Mouse (Mus musculus): ENCODE data around the gene Prkce. TPM values are rescaled to one million over a fixed set of nuclear protein-coding genes. Genes with fewer than 3 reads are reported as not detected.

Prkce gene
- polyA plus RNA-seq, 1 experiment from 2014 or later, result 12.2 TPM

DNA sequence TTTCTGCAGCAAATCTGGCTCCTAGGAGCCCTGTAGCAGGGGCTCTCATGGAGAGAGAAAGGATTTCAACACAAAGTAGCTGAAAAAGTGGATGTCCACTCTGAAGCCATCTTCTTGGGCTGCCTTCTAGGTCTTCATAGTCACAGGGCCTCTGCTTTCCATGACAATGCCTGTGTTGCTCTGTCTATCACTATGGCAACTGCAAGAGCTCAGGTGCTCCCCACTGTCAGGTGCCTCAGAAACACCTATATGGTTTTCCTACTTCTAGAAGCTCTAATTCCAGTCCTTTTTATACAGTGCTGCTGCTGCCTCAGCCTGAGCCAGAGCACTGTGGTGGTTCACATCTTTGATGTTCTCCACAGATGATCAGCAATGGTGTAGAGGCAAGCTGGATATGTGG, 229.5 kb downstream of the Prkce start:
- Histone ChIP-seq H3K9ac (ENCODE audit: low read length) (no peak overlapping the region), H3K36me3 (ENCODE audit: control insufficient read depth, insufficient read depth, low read length) (no peaks in the 10 kb centered on the region), H3K27me3 (ENCODE audit: control insufficient read depth, insufficient read depth, low read length) (no peaks in the 10 kb centered on the region), H3K27ac (replicated peaks in 1 of 2; ENCODE audit: control insufficient read depth in 1 of 2, insufficient read depth in 1 of 2, low read depth in 2 of 2, low read length in 2 of 2) (no peak overlapping the region), H3K4me1 (ENCODE audit: control insufficient read depth in 2 of 2, insufficient read depth in 2 of 2, low read length in 2 of 2) (peaks cover 13 to 24% of the 10 kb centered on the region in 2 experiments), H3K9me3 (ENCODE audit: control insufficient read depth, low read length) (no peaks in the 10 kb centered on the region), H3K4me3 (ENCODE audit: control insufficient read depth in 1 of 2, insufficient read depth in 1 of 2, low read depth in 1 of 2, low read length in 2 of 2) (no peak overlapping the region), H3K4me2 (ENCODE audit: low read length) (no peak overlapping the region)
- ATAC-seq (ENCODE audit: insufficient number of reproducible peaks, insufficient read depth, low FRiP score, low read depth), result no peak

DNA sequence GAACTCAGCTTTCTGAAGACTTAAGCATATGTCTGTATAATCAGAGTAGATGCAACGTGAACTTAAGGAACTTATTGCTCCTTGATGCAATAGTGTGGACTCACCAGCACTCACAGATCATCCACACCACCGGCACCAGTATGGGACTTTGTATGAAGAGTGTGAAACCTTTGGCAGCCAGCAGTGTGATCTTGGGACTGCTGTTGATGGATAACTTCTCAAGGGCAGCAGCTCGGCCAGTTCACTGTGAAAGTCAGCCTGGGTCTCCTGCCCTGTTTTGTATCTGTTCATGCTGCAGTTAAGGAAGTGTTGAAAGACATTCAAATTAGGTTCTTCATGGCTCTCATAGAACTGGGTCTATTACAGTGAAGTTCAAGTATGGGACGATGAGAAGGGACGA, 230.1 kb downstream of the Prkce start:
- WGBS, result 36% methylated on average over 5 of the region's 5 CpGs
- H3K9me3 ChIP-seq (ENCODE audit: control insufficient read depth, low read length), result no peaks in the 10 kb centered on the region
- no peaks in the 10 kb centered on the region for H3K27me3 ChIP-seq (ENCODE audit: control insufficient read depth, insufficient read depth, low read length)
- peak overlapping the region; percentile 28 to 50; a peak in 1 of 4 replicates for H3K27ac ChIP-seq (replicated peaks in 1 of 2; ENCODE audit: control insufficient read depth in 1 of 2, insufficient read depth in 1 of 2, low read depth in 2 of 2, low read length in 2 of 2)
- H3K4me2 ChIP-seq (ENCODE audit: low read length), result no peak overlapping the region
- no peak overlapping the region for H3K9ac ChIP-seq (ENCODE audit: low read length)
- no peak; the same call in 1 of the 2 replicates for ATAC-seq (ENCODE audit: insufficient number of reproducible peaks, insufficient read depth, low FRiP score, low read depth)
- H3K36me3 ChIP-seq (ENCODE audit: control insufficient read depth, insufficient read depth, low read length), result no peaks in the 10 kb centered on the region
- H3K4me3 ChIP-seq (ENCODE audit: control insufficient read depth in 1 of 2, insufficient read depth in 1 of 2, low read depth in 1 of 2, low read length in 2 of 2), result no peak overlapping the region
- H3K4me1 ChIP-seq (ENCODE audit: control insufficient read depth in 2 of 2, insufficient read depth in 2 of 2, low read length in 2 of 2), result peaks cover 13 to 24% of the 10 kb centered on the region in 2 experiments

DNA sequence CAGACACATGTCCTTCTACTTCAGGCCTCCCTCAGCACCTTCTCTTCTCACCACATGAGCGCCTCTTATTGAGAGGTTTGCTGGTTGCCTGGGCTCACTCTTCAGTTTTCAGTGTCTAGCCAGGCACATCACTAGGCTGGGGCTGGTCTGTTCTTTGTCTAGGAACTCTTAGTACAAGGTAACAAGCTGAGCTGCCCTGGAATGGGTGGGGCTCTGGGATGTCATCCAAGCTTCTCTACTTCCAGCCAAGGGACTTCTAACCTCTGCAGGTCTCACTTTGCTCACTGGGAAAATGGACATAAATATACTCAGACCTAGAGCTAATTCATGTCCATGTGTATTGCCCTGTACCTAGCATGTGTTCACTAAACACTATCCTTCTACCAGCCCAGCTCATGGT, 230.6 kb downstream of the Prkce start:
- H3K9me3 ChIP-seq (ENCODE audit: control insufficient read depth, low read length), result no peaks in the 10 kb centered on the region
- peaks cover 13 to 24% of the 10 kb centered on the region in 2 experiments for H3K4me1 ChIP-seq (ENCODE audit: control insufficient read depth in 2 of 2, insufficient read depth in 2 of 2, low read length in 2 of 2)
- 63% methylated on average over 1 of the region's 1 CpGs for WGBS
- H3K27ac ChIP-seq (replicated peaks in 1 of 2; ENCODE audit: control insufficient read depth in 1 of 2, insufficient read depth in 1 of 2, low read depth in 2 of 2, low read length in 2 of 2), result peak overlapping the region; percentile 28 to 50; a peak in 2 of 4 replicates
- no peak overlapping the region for H3K4me3 ChIP-seq (ENCODE audit: control insufficient read depth in 1 of 2, insufficient read depth in 1 of 2, low read depth in 1 of 2, low read length in 2 of 2)
- no peak for ATAC-seq (ENCODE audit: insufficient number of reproducible peaks, insufficient read depth, low FRiP score, low read depth)
- H3K4me2 ChIP-seq (ENCODE audit: low read length), result no peak overlapping the region
- H3K9ac ChIP-seq (ENCODE audit: low read length), result no peak overlapping the region
- no peaks in the 10 kb centered on the region for H3K27me3 ChIP-seq (ENCODE audit: control insufficient read depth, insufficient read depth, low read length)
- no peaks in the 10 kb centered on the region for H3K36me3 ChIP-seq (ENCODE audit: control insufficient read depth, insufficient read depth, low read length)

DNA sequence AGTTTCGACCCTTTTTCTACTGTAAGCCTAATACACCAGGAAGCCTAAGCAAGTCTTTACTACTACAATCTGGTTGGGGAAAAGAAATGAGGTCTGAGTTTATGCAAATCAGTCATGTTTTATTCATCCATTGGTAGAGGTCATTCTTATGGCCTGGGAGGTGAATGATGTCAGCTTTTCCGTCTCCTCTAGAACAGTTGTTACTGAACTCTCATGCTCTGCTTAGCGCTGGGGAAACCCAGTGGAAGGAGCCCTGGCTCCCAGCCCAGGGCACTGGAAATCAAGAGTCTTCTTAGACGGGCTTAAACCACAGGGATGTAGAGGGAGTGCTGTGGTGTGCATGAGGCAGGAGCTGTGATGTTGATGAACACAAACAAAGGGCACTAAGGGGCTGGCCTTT, 232.4 kb downstream of the Prkce start:
- Histone ChIP-seq H3K27ac (replicated peaks in 1 of 2; ENCODE audit: control insufficient read depth in 1 of 2, insufficient read depth in 1 of 2, low read depth in 2 of 2, low read length in 2 of 2) (peak overlapping the region; percentile 79 to 84), H3K4me1 (ENCODE audit: control insufficient read depth in 2 of 2, insufficient read depth in 2 of 2, low read length in 2 of 2) (peaks cover 16 to 30% of the 10 kb centered on the region in 2 experiments), H3K9ac (ENCODE audit: low read length) (no peak overlapping the region), H3K4me2 (ENCODE audit: low read length) (no peak overlapping the region), H3K36me3 (ENCODE audit: control insufficient read depth, insufficient read depth, low read length) (no peaks in the 10 kb centered on the region), H3K9me3 (ENCODE audit: control insufficient read depth, low read length) (no peaks in the 10 kb centered on the region), H3K4me3 (ENCODE audit: control insufficient read depth in 1 of 2, insufficient read depth in 1 of 2, low read depth in 1 of 2, low read length in 2 of 2) (no peak overlapping the region), H3K27me3 (ENCODE audit: control insufficient read depth, insufficient read depth, low read length) (no peaks in the 10 kb centered on the region)
- 31% methylated on average over 4 of the region's 4 CpGs for WGBS
- ATAC-seq (ENCODE audit: insufficient number of reproducible peaks, insufficient read depth, low FRiP score, low read depth), result peak; percentile 37

DNA sequence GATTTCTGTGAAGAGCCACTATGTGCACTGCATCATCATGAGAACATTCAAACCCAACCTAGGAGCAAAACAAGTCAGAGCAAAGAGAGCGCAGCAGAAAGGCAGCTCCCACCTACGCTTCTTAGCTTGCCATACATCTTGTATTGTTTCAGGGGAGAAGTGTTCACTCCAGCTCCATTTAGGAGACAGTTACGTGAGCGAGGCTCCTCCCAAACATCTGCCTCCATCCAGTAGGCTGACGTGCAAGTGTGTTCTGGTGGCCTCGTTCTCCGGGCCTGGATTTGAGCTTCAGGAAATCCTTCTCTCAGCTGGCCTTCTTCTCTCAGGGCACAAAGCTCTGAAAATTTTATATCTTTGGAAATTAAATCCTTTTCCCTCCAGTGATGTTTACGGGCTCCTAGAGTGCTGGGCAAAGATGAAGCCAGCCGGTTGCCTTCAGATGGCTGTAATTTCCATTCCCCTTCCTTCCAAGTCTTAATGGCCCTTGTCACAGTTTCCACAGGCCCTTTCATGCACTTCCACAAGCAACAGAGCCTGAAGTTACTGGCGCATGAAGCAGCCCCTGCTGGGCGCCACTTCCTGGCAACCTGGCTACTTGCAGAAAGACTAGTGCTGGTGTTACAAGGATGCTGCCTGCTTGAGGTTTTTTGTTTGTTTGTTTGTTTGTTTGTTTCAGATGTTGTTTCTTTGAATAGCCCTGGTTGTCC, 237.4 kb downstream of the Prkce start:
- no peak overlapping the region for H3K9ac ChIP-seq (ENCODE audit: low read length)
- ATAC-seq (ENCODE audit: insufficient number of reproducible peaks, insufficient read depth, low FRiP score, low read depth), result no peak
- H3K27me3 ChIP-seq (ENCODE audit: control insufficient read depth, insufficient read depth, low read length), result no peaks in the 10 kb centered on the region
- no peak overlapping the region for H3K4me3 ChIP-seq (ENCODE audit: control insufficient read depth in 1 of 2, insufficient read depth in 1 of 2, low read depth in 1 of 2, low read length in 2 of 2)
- WGBS, result 82% methylated on average over 11 of the region's 11 CpGs
- H3K4me1 ChIP-seq (ENCODE audit: control insufficient read depth in 2 of 2, insufficient read depth in 2 of 2, low read length in 2 of 2), result peaks cover 11 to 21% of the 10 kb centered on the region in 2 experiments
- no peaks in the 10 kb centered on the region for H3K9me3 ChIP-seq (ENCODE audit: control insufficient read depth, low read length)
- H3K4me2 ChIP-seq (ENCODE audit: low read length), result no peak overlapping the region
- H3K27ac ChIP-seq (replicated peaks in 1 of 2; ENCODE audit: control insufficient read depth in 1 of 2, insufficient read depth in 1 of 2, low read depth in 2 of 2, low read length in 2 of 2), result no peak overlapping the region
- H3K36me3 ChIP-seq (ENCODE audit: control insufficient read depth, insufficient read depth, low read length), result no peaks in the 10 kb centered on the region

DNA sequence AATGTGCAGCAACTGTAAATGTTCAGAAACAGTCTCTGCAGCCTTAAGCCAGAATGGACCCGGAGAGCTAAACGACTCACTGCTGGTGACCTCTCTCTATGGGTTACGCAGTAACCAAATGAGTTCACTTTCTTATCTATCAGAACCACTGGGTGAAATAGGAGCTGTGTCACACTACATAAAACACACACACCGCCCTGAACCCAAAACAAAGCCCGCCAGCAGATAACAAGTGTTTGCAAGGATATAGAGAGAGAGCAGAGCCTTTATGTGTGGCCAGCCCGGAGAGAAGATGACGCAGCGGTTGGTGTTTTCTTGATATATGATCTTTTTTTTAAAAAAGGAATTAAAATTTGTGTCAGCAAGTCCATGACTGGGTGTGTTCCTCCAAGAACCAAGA, 238.1 kb downstream of the Prkce start:
- H3K9me3 ChIP-seq (ENCODE audit: control insufficient read depth, low read length), result no peaks in the 10 kb centered on the region
- H3K4me3 ChIP-seq (ENCODE audit: control insufficient read depth in 1 of 2, insufficient read depth in 1 of 2, low read depth in 1 of 2, low read length in 2 of 2), result no peak overlapping the region
- 44% methylated on average over 8 of the region's 8 CpGs for WGBS
- H3K36me3 ChIP-seq (ENCODE audit: control insufficient read depth, insufficient read depth, low read length), result no peaks in the 10 kb centered on the region
- H3K9ac ChIP-seq (ENCODE audit: low read length), result no peak overlapping the region
- peaks cover 6 to 14% of the 10 kb centered on the region in 2 experiments for H3K4me1 ChIP-seq (ENCODE audit: control insufficient read depth in 2 of 2, insufficient read depth in 2 of 2, low read length in 2 of 2)
- H3K4me2 ChIP-seq (ENCODE audit: low read length), result no peak overlapping the region
- H3K27me3 ChIP-seq (ENCODE audit: control insufficient read depth, insufficient read depth, low read length), result no peaks in the 10 kb centered on the region
- H3K27ac ChIP-seq (replicated peaks in 1 of 2; ENCODE audit: control insufficient read depth in 1 of 2, insufficient read depth in 1 of 2, low read depth in 2 of 2, low read length in 2 of 2), result no peak overlapping the region
- no peak for ATAC-seq (ENCODE audit: insufficient number of reproducible peaks, insufficient read depth, low FRiP score, low read depth)

DNA sequence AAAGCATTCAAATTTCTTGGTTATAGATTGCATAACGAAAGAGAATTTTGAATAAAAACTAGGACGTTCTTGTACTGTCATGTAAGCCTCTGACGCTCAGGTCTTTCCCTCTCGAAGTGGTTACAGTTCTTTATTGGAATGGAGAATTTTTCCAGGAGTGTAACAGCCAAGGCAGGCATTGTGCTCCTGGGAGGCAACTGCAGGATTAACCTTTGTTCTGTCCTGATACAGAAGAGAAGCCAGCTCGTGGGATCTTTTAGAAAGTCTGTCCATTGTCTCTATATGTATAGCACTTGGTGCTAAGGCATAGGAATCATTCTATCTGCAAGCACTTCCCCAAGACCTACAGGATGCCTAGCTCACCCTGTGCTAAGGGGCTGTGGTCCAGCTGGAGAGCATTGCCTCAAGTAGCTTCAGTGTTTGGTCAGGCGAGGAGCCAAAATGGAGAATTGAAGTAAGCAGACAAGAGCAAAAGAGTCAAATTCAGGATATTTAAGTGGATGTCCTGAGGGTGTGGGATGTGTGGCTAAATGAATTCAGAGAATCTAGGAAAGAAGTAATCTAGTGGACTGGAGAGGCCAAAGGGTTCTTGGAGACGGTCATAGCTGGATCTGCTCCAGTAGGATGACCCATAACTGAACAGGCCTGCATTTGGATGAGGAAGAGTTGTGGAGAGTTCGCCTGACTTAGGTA, 240.5 kb downstream of the Prkce start:
- H3K27me3 ChIP-seq (ENCODE audit: control insufficient read depth, insufficient read depth, low read length), result no peaks in the 10 kb centered on the region
- H3K4me2 ChIP-seq (ENCODE audit: low read length), result no peak overlapping the region
- no peak overlapping the region for H3K9ac ChIP-seq (ENCODE audit: low read length)
- no peak overlapping the region for H3K4me3 ChIP-seq (ENCODE audit: control insufficient read depth in 1 of 2, insufficient read depth in 1 of 2, low read depth in 1 of 2, low read length in 2 of 2)
- H3K36me3 ChIP-seq (ENCODE audit: control insufficient read depth, insufficient read depth, low read length), result no peaks in the 10 kb centered on the region
- ATAC-seq (ENCODE audit: insufficient number of reproducible peaks, insufficient read depth, low FRiP score, low read depth), result no peak
- 78% methylated on average over 8 of the region's 8 CpGs for WGBS
- H3K27ac ChIP-seq (replicated peaks in 1 of 2; ENCODE audit: control insufficient read depth in 1 of 2, insufficient read depth in 1 of 2, low read depth in 2 of 2, low read length in 2 of 2), result no peak overlapping the region
- H3K4me1 ChIP-seq (ENCODE audit: control insufficient read depth in 2 of 2, insufficient read depth in 2 of 2, low read length in 2 of 2), result peaks cover 14 to 17% of the 10 kb centered on the region in 2 experiments
- no peaks in the 10 kb centered on the region for H3K9me3 ChIP-seq (ENCODE audit: control insufficient read depth, low read length)

All from heart, embryonic 14.5 days (tissue).